Mouse (Mus musculus) CH12.LX (cell line): Measurements from ENCODE around the gene Pknox2. TPM values are rescaled to one million over a fixed set of nuclear protein-coding genes. Genes with fewer than 3 reads are reported as not detected.

Experiments
- DNase-seq: peaks from one replicate; pipeline ENCODE4 v3.0.0-alpha.2; 2013; ENCODE audit errors: extremely low read depth
- H3K27ac ChIP-seq: 2 replicates; pipeline ENCODE4 v1.5.1; 2012; ENCODE audit warnings: low read depth, mild to moderate bottlenecking, control low read depth, moderate library complexity; ENCODE audit not compliant: insufficient read depth
- H3K27me3 ChIP-seq: replicated peaks from 2 replicates; pipeline ENCODE3; 2012; ENCODE audit warnings: inconsistent platforms
- H3K36me3 ChIP-seq, 2 experiments: replicated peaks in 1 of 2; 2 replicates each; pipeline versions ENCODE3 to v1.6.1; 2012; ENCODE audit warnings: inconsistent platforms in 1 of 2, low read length in 1 of 2, mild to moderate bottlenecking in 1 of 2, mixed read lengths in 1 of 2, moderate library complexity in 1 of 2; ENCODE audit not compliant: control insufficient read depth in 1 of 2, insufficient read depth in 1 of 2
- H3K4me1 ChIP-seq, 2 experiments: 2 replicates each; pipeline ENCODE4 v1.6.1; 2012; ENCODE audit warnings: inconsistent platforms in 1 of 2, moderate library complexity in 1 of 2; ENCODE audit not compliant: insufficient read depth in 2 of 2, control insufficient read depth in 1 of 2
- H3K4me2 ChIP-seq: 2 replicates; pipeline ENCODE4 v1.6.1; 2012; ENCODE audit warnings: low read depth, mild to moderate bottlenecking, control low read depth; ENCODE audit not compliant: poor library complexity, insufficient read depth, severe bottlenecking
- H3K4me3 ChIP-seq, 3 experiments: fragments of 150-350 bp in 1 of 3; sonication (generic) in 1 of 3; replicated peaks in 1 of 3; 2 replicates each; pipeline versions ENCODE3 to v1.5.1; 2011 to 2012; ENCODE audit warnings: low read depth in 2 of 3, low read length in 2 of 3, mild to moderate bottlenecking in 2 of 3, moderate library complexity in 2 of 3, control low read depth in 1 of 3, improper control_type of control experiment in 1 of 3, inconsistent platforms in 1 of 3, mixed read lengths in 1 of 3; ENCODE audit not compliant: poor library complexity in 1 of 3
- H3K79me2 ChIP-seq: replicated peaks from 2 replicates; pipeline ENCODE4 v1.6.1; 2012; ENCODE audit warnings: mild to moderate bottlenecking, moderate library complexity; ENCODE audit not compliant: control insufficient read depth, poor library complexity, insufficient read depth, severe bottlenecking; ENCODE audit errors: extremely low read depth
- H3K9ac ChIP-seq: 2 replicates; pipeline ENCODE4 v1.6.1; 2012; ENCODE audit warnings: low read depth, mild to moderate bottlenecking, control low read depth, moderate library complexity; ENCODE audit not compliant: insufficient read depth
- H3K9me3 ChIP-seq: replicated peaks from 2 replicates; pipeline ENCODE3; 2012; ENCODE audit warnings: low read length, inconsistent platforms, mixed read lengths
- BHLHE40 ChIP-seq: IDR thresholded peaks from 2 replicates; pipeline ENCODE4 v1.6.1; 2011; ENCODE audit warnings: mild to moderate bottlenecking, low read depth, low read length, improper control_type of control experiment
- CHD1 ChIP-seq: IDR thresholded peaks from 2 replicates; pipeline ENCODE4 v1.6.1; 2012; ENCODE audit warnings: low read depth, low read length, improper control_type of control experiment, inconsistent platforms
- EP300 ChIP-seq: IDR thresholded peaks from 2 replicates; pipeline ENCODE4 v1.6.1; 2011; ENCODE audit warnings: low read length, improper control_type of control experiment
- ETS1 ChIP-seq: conservative IDR thresholded peaks from 2 replicates; pipeline ENCODE4 v1.6.1; 2012; ENCODE audit warnings: low read depth, mild to moderate bottlenecking, inconsistent platforms, low read length, improper control_type of control experiment, moderate library complexity
- GABPA ChIP-seq: IDR thresholded peaks from 2 replicates; pipeline ENCODE4 v1.6.1; 2012; ENCODE audit warnings: low read depth, low read length, improper control_type of control experiment, inconsistent platforms; ENCODE audit not compliant: insufficient replicate concordance
- HCFC1 ChIP-seq: IDR thresholded peaks from 2 replicates; pipeline ENCODE4 v1.6.1; 2012; ENCODE audit warnings: low read depth, mild to moderate bottlenecking, inconsistent platforms, low read length, improper control_type of control experiment
- MAX ChIP-seq: IDR thresholded peaks from 2 replicates; pipeline ENCODE4 v1.6.1; 2011; ENCODE audit warnings: low read length, improper control_type of control experiment
- MAZ ChIP-seq: IDR thresholded peaks from 2 replicates; pipeline ENCODE4 v1.6.1; 2012; ENCODE audit warnings: low read depth, mild to moderate bottlenecking, inconsistent platforms, low read length, improper control_type of control experiment, moderate library complexity
- MXI1 ChIP-seq: IDR thresholded peaks from 2 replicates; pipeline ENCODE4 v1.6.1; 2011; ENCODE audit warnings: mild to moderate bottlenecking, low read depth, low read length, improper control_type of control experiment
- MYC ChIP-seq: IDR thresholded peaks from 2 replicates; pipeline ENCODE4 v1.6.1; 2011; ENCODE audit warnings: low read depth, mild to moderate bottlenecking, improper control_type of control experiment, low read length
- NRF1 ChIP-seq: IDR thresholded peaks from 2 replicates; pipeline ENCODE4 v1.6.1; 2014; ENCODE audit warnings: low read depth, mild to moderate bottlenecking, inconsistent platforms, low read length, improper control_type of control experiment, moderate library complexity
- PAX5 ChIP-seq: IDR thresholded peaks from 2 replicates; pipeline ENCODE4 v1.6.1; 2012; ENCODE audit warnings: low read length, inconsistent platforms, mixed read lengths
- POLR2A ChIP-seq: IDR thresholded peaks from 2 replicates; pipeline ENCODE4 v1.6.1; 2011; ENCODE audit warnings: low read depth, mild to moderate bottlenecking, improper control_type of control experiment, low read length
- SIN3A ChIP-seq: IDR thresholded peaks from 2 replicates; pipeline ENCODE4 v1.6.1; 2012; ENCODE audit warnings: low read length, improper control_type of control experiment, inconsistent platforms
- TBP ChIP-seq: conservative IDR thresholded peaks from 2 replicates; pipeline ENCODE4 v1.6.1; 2011; ENCODE audit warnings: low read depth, low read length, improper control_type of control experiment
- TCF12 ChIP-seq: IDR thresholded peaks from 2 replicates; pipeline ENCODE4 v1.6.1; 2014; ENCODE audit warnings: low read depth, mild to moderate bottlenecking, inconsistent platforms, low read length, improper control_type of control experiment
- USF1 ChIP-seq: IDR thresholded peaks from 2 replicates; pipeline ENCODE4 v1.6.1; 2014; ENCODE audit warnings: low read depth, mild to moderate bottlenecking, inconsistent platforms, low read length, improper control_type of control experiment
- dilution Hi-C: fragments of 300-500 bp; cut with MboI; formaldehyde crosslinking; loops from 2 replicates; pipeline ENCODE4 v1.14.3; 2020; ENCODE audit warnings: low sequenced_read_pairs; ENCODE audit not compliant: extremely low pct_unique_long_range_greater_than_20kb, extremely low pct_ligation_motif_present
- in situ Hi-C: fragments of 300-500 bp; cut with MboI; formaldehyde crosslinking; loops from 3 replicates; pipeline ENCODE4 v1.14.3; 2019; ENCODE audit warnings: low sequenced_read_pairs, low pct_ligation_motif_present, low pct_unique_long_range_greater_than_20kb, mixed read lengths
- polyA plus RNA-seq: library from polyadenylated mRNA; unstranded; fragments of >175 nt; gene quantifications from 2 replicates; pipeline ENCODE4 v1.2.1, GENCODE M21; 2012; ENCODE audit warnings: low read depth; ENCODE audit not compliant: insufficient read length
- total RNA-seq, 2 experiments: library from RNA; depleted of rRNA; stranded (reverse); fragments of 300-350 nt in 1 of 2; fragments of >200 nt in 1 of 2; gene quantifications; 2 replicates each; pipeline ENCODE4 v1.2.3; 2012 to 2014

The Pknox2 gene
- total and polyA plus RNA-seq, 3 experiments = 0.08 to 0.11 TPM; not detected in 1

GRCm38 (mm10) chr9:36950271-36951132 lies 196.7 kb downstream of the Pknox2 start:
- H3K4me2 ChIP-seq = no peak overlapping the region
- no peaks in the 10 kb centered on the region for H3K9me3 ChIP-seq
- dilution Hi-C loops = no loop called here
- H3K9ac ChIP-seq = no peak overlapping the region
- TF ChIP-seq MXI1 (no peak), TCF12 (no peak), MYC (no peak)
- TF ChIP-seq, all 38 proteins: peak for 0
- Histone ChIP-seq H3K36me3 (no peaks in the 10 kb centered on the region), H3K4me3 (no peak overlapping the region), H3K27me3 (peaks cover 18% of the 10 kb centered on the region), H3K27ac (no peak overlapping the region), H3K4me1 (no peaks in the 10 kb centered on the region), H3K79me2 (no peaks in the 10 kb centered on the region)
- in situ Hi-C loops = no loop called here
- no peak for DNase-seq

GRCm38 (mm10) chr9:36948181-36948580 lies 199.0 kb downstream of the Pknox2 start:
- no peak for TF ChIP-seq GABPA
- no peak for TF ChIP-seq MAZ
- no peak for TF ChIP-seq PAX5
- no peak for TF ChIP-seq POLR2A
- no peak for TF ChIP-seq MXI1
- TF ChIP-seq EP300 = no peak
- TF ChIP-seq NRF1 = no peak
- no peak for TF ChIP-seq BHLHE40
- no peak for TF ChIP-seq USF1
- TF ChIP-seq HCFC1 = no peak
- no peak for TF ChIP-seq MYC
- TF ChIP-seq TBP = no peak
- no peak for TF ChIP-seq SIN3A
- TF ChIP-seq ETS1 = no peak
- no peak for TF ChIP-seq MAX
- TF ChIP-seq CHD1 = no peak
- no peak for TF ChIP-seq TCF12

More at GRCm38 (mm10) chr9:36948181-36948580, 199.0 kb downstream of the Pknox2 start:
- Histone ChIP-seq H3K79me2 (no peaks in the 10 kb centered on the region), H3K27ac (no peak overlapping the region), H3K9me3 (no peaks in the 10 kb centered on the region), H3K36me3 (no peaks in the 10 kb centered on the region), H3K9ac (no peak overlapping the region), H3K4me1 (no peaks in the 10 kb centered on the region; a peak in 1 of 4 replicates), H3K4me2 (no peak overlapping the region), H3K27me3 (peaks cover 15% of the 10 kb centered on the region), H3K4me3 (no peak overlapping the region)
- in situ Hi-C loops = no loop called here
- dilution Hi-C loops = no loop called here
- no peak for DNase-seq
